Mouse (Mus musculus) left cerebral cortex, adult 18-20 months (tissue): ENCODE data around the gene Gm2956. TPM values are rescaled to one million over a fixed set of nuclear protein-coding genes. Genes with fewer than 3 reads are reported as not detected.
"Not testable (repeated sequence)": the region's sequence is repeated elsewhere in the genome, so short reads cannot be mapped to it uniquely, and the experiment has no call there.

Source experiments
- DNase-seq, 2 experiments: peaks; one replicate each; pipeline ENCODE4 v3.0.0; 2021 to 2022; ENCODE audit warnings: low spot score in 2 of 2, mixed read lengths in 1 of 2
- long read RNA-seq, 2 experiments: library from polyadenylated mRNA; stranded (forward); transcript quantifications; one replicate each; pipeline ENCODE4 v2.0.0; 2021
- total RNA-seq, 2 experiments: library from RNA; stranded (reverse); gene quantifications; 2 replicates each; pipeline ENCODE4 v1.2.3; 2021

Gene Gm2956
- total RNA-seq = not detected
- long read RNA-seq, experiment 1, partial matches to known transcripts = 0 of 8 reads
- long read RNA-seq, experiment 1, other reads (novel, unspliced or antisense) = 8 of 8 reads
- long read RNA-seq, experiment 2, partial matches to known transcripts = 5 of 13 reads
- long read RNA-seq, experiment 2, other reads (novel, unspliced or antisense) = 8 of 13 reads

- DNase-seq = not testable (repeated sequence)
These were observed at the start of gene Gm2956 for GRCm38 (mm10) chr14:3332087-3332677. Gm2956 (plus strand) TSS chr14:3332627.

- peak in 1 of 2 experiments; percentile 0 for DNase-seq
These were observed 979 bp downstream of the Gm2956 start for GRCm38 (mm10) chr14:3333406-3333805.

- not testable (repeated sequence) for DNase-seq
These were observed 62.4 kb downstream of the Gm2956 start, which contains the start of gene Gm10413 for GRCm38 (mm10) chr14:3394793-3395192. Gm10413 (plus strand) TSS chr14:3395093.

Other genes with a start within 250 kb of the Gm2956 start
- not detected for gene Gm10340, start 198.6 kb upstream of the Gm2956 start, total RNA-seq
- not detected for gene Gm5795, start 144.4 kb upstream of the Gm2956 start, total RNA-seq
- gene D830030K20Rik, start 124.1 kb upstream of the Gm2956 start, total RNA-seq = 1 to 10 TPM; 3.6 to 6.5 TPM
- gene Gm10413, start 62.5 kb downstream of the Gm2956 start, total RNA-seq = not detected
- gene Gm10409, start 80.0 kb downstream of the Gm2956 start, total RNA-seq = 1 to 10 TPM in 1 of 2 experiments, not detected in 1; 1.2 TPM
- not detected for gene Gm3005, start 95.5 kb downstream of the Gm2956 start, total RNA-seq
- under 1 TPM in 1 of 2 experiments, not detected in 1; 0.33 TPM for gene Gm10408, start 116.8 kb downstream of the Gm2956 start, total RNA-seq